Mouse (Mus musculus) adrenal gland, postnatal 4 days (tissue): ENCODE measurements around the gene Cyp2g1. TPM values are rescaled to one million over a fixed set of nuclear protein-coding genes. Genes with fewer than 3 reads are reported as not detected.

Source experiments
- total RNA-seq, 2 experiments: library from RNA; stranded (reverse); gene quantifications; 2 replicates each; pipeline ENCODE4 v1.2.3; 2021

Cyp2g1 gene
- total RNA-seq, 2 experiments from 2014 or later, result 1.8 TPM; not detected in 1

Other genes starting within 250 kb of the Cyp2g1 start
- gene Vmn1r185, start 190.4 kb upstream of the Cyp2g1 start, total RNA-seq, result not detected
- not detected for gene Cyp2b23, start 122.5 kb upstream of the Cyp2g1 start, total RNA-seq
- not detected for gene Cyp2b19, start 51.8 kb upstream of the Cyp2g1 start, total RNA-seq
- 1 to 10 TPM in 1 of 2 experiments, not detected in 1; 2.9 TPM for gene Cyp2a5, start 26.4 kb downstream of the Cyp2g1 start, total RNA-seq
- gene Cyp2a22, start 130.5 kb downstream of the Cyp2g1 start, total RNA-seq, result 1 to 10 TPM in 1 of 2 experiments, not detected in 1; 4.4 TPM
- gene Cyp2a12, start 220.2 kb downstream of the Cyp2g1 start, total RNA-seq, result 10 to 100 TPM in 1 of 2 experiments, 1 to 10 TPM in 1; 2.1 to 16.2 TPM